ENCODE assay signal across 17 mouse cellular contexts in genomic region chr1:66495310-66496012, GRCm38 (mm10). TPM values are rescaled to one million over a fixed set of nuclear protein-coding genes. Genes with fewer than 3 reads are reported as not detected.
DNase-seq lines count a peak whose midpoint lies in the region; ATAC-seq and TF ChIP-seq lines count a peak whose summit lies in the region.
"Had no signal": no experiment of that assay in that cellular context is flagged by ENCODE, and none has a peak within 500 bp of the region (broad histone marks: within the 10 kb centered on the region; RNA-seq: fewer than 3 reads in every experiment).

No protein-coding gene starts in this region.

- H3K27ac ChIP-seq in kidney, adult 2 months (ENCODE audit: insufficient read depth, low read depth, low read length), result no peak overlapping the region
- H3K27ac ChIP-seq in hindbrain, embryonic 14.5 days, result no peak overlapping the region
- H3K27ac ChIP-seq: neural tube, embryonic 13.5 days had no signal

- no peak for TF ChIP-seq POLR2A in kidney, adult 2 months (IDR thresholded peaks at IDR 0.05; ENCODE audit: low read depth, low read length)

- H3K4me2 ChIP-seq in hindbrain, embryonic 14.5 days (replicated peaks), result no peak overlapping the region
- H3K4me2 ChIP-seq: heart, embryonic 11.5 days; liver, embryonic 11.5 days; neural tube, embryonic 13.5 days had no signal

- H3K9me3 ChIP-seq in hindbrain, embryonic 14.5 days (ENCODE audit: control insufficient read depth, low read length), result no peaks in the 10 kb centered on the region
- H3K9me3 ChIP-seq: neural tube, embryonic 13.5 days had no signal

- H3K27me3 ChIP-seq in kidney, adult 2 months (replicated peaks; ENCODE audit: control insufficient read depth, insufficient read depth, low read length), result no peaks in the 10 kb centered on the region
- H3K27me3 ChIP-seq in hindbrain, embryonic 14.5 days (ENCODE audit: control insufficient read depth, insufficient read depth, low read length), result no peaks in the 10 kb centered on the region
- H3K27me3 ChIP-seq: neural tube, embryonic 13.5 days had no signal

- 60% methylated on average over 3 of the region's 3 CpGs for WGBS in kidney, adult 2 months
- WGBS in hindbrain, embryonic 14.5 days, result 30% methylated on average over 3 of the region's 3 CpGs

- peak; percentile 2 for DNase-seq in kidney, adult 2 months
- DNase-seq in kidney, adult 18-20 months, result no peak
- DNase-seq in embryo, embryonic 10.5 days (ENCODE audit: low spot score), result peak; percentile 21
- peak; percentile 39 for DNase-seq in hindbrain, embryonic 14.5 days (ENCODE audit: low spot score)
- peak; percentile 76 for DNase-seq in retina, embryonic 14.5 days (ENCODE audit: low spot score)
- no peak for DNase-seq in gastrocnemius, postnatal 4 days (ENCODE audit: low spot score in 2 of 2)
- no peak for DNase-seq in heart, adult 8-10 months (ENCODE audit: low spot score)
- DNase-seq in heart, postnatal 4 days, result no peak
- DNase-seq: cerebellum, adult 8-10 months; thymus, postnatal 14 days had no signal

- H3K4me1 ChIP-seq in kidney, adult 2 months (ENCODE audit: control insufficient read depth, insufficient read depth, low read length), result no peaks in the 10 kb centered on the region
- H3K4me1 ChIP-seq in hindbrain, embryonic 14.5 days (replicated peaks; ENCODE audit: control insufficient read depth, insufficient read depth, low read length), result 0 out of 2 replicates have a peak, but pooled peaks cover 3% of the 10 kb centered on the region

- no peak for TF ChIP-seq CTCF in kidney, adult 2 months (conservative IDR thresholded peaks at IDR 0.05; ENCODE audit: insufficient read depth, insufficient read length, low read depth, low read length)

- H3K9ac ChIP-seq in hindbrain, embryonic 14.5 days, result no peak overlapping the region
- H3K9ac ChIP-seq: neural tube, embryonic 13.5 days had no signal

- no peak overlapping the region for H3K4me3 ChIP-seq in kidney, adult 2 months (ENCODE audit: insufficient read depth, low read depth, low read length)
- H3K4me3 ChIP-seq in hindbrain, embryonic 14.5 days (replicated peaks; ENCODE audit: low read length), result no peak overlapping the region
- H3K4me3 ChIP-seq: neural tube, embryonic 13.5 days had no signal

- no peaks in the 10 kb centered on the region for H3K36me3 ChIP-seq in kidney, adult 2 months (ENCODE audit: control insufficient read depth, insufficient read depth, low read length)
- H3K36me3 ChIP-seq in hindbrain, embryonic 14.5 days (replicated peaks; ENCODE audit: control insufficient read depth, insufficient read depth), result no peaks in the 10 kb centered on the region
- H3K36me3 ChIP-seq: neural tube, embryonic 13.5 days had no signal

- ATAC-seq in hindbrain, embryonic 14.5 days (ENCODE audit: low FRiP score), result peak; percentile 60; the same call in 1 of the 2 replicates

RNA-seq across cellular contexts. Expression of gene Unc80, which starts 27.3 kb away (rescaled TPM):
- polyA plus RNA-seq in kidney, adult 2 months (2012; rRNA removed), result 0.04 and 0.06 TPM in 2 replicates
- polyA plus RNA-seq in hindbrain, embryonic 14.5 days (2014; fragmentation: Nextera tagmentation; extraction: Ambion mirVana), result 10.4 and 11.1 TPM in 2 replicates
- total RNA-seq in gastrocnemius, postnatal 4 days (2021), result not detected
- total RNA-seq in heart, adult 8-10 months (2022), result under 1 TPM; 0.06 to 0.16 (median 0.11) TPM
- under 1 TPM; 0.10 to 0.18 TPM for total RNA-seq in heart, postnatal 4 days (2021)
- total RNA-seq: hematopoietic stem cell, adult 5-6 weeks; megakaryocyte-erythroid progenitor cell, adult 5-6 weeks; MEL had no signal
- polyA plus RNA-seq: C2C12 had no signal

Comparison
In these comparisons a context has a peak if more than half of its experiments do, and no peak if none do; other contexts are left out.
1. DNase-seq: peak in kidney, adult 2 months (single experiment), embryo, embryonic 10.5 days (single experiment), hindbrain, embryonic 14.5 days (single experiment) and retina, embryonic 14.5 days (single experiment); none in kidney, adult 18-20 months (single experiment), gastrocnemius, postnatal 4 days (0 of 2), heart, adult 8-10 months (single experiment) and heart, postnatal 4 days (single experiment).